Mouse (Mus musculus) heart, postnatal 0 days (tissue): ENCODE data around the gene Dock1.

Source experiments
- CTCF ChIP-seq: IDR thresholded peaks from 2 replicates; pipeline ENCODE4 v1.5.1; 2016; ENCODE audit warnings: antibody characterized with exemption, control low read depth, low read depth
- EP300 ChIP-seq: IDR thresholded peaks from 2 replicates; pipeline ENCODE4 v1.6.1; 2016; ENCODE audit warnings: antibody characterized with exemption, low read depth

- no peak for TF ChIP-seq CTCF
- TF ChIP-seq EP300 = no peak
Observed at GRCm38 (mm10) chr7:134878985-134879384, 208.5 kb downstream of the Dock1 start.
